In the genomic region with DNA sequence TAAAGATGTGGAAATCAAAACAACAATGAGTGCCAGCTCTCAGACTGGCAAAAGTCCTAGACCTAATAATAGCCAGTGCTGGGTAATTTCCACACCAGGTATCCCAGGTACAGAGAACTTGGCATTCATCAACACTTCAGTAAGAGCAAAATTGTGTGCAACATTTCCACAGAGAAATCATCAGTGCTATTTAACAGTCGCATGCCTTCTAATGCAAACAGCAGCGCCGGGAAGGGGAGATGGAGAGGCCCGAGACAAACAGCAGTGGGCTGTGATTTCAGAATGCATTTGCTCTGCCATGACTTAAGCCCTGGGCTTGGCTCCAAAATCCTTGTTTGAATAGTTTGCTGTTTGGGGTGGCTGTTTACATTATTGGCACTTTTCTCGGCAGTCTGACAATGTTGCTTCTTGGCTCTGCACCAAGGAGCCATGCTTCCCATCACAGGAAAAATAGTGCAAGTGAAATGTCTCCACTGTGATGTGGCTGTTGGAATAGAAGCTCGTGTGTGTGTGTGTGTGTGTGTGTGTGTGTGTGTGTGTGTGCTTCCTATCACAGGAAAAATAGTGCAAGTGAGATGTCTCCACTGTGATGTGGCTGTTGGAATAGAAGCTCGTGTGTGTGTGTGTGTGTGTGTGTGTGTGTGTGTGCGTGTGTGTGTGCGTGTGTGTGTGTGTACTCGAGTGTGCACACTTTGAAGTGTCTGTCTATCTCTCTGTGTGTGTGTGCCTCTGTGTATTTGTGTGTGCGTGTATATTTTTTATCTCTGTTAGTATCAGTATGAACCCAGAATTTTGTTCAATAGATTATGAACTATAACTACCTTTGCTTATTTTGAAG, we compare ENCODE assay signal across 10 mouse cellular contexts.
A peak's percentile ranks its signal among the peaks of the same experiment; 100 is the strongest.
DNase-seq lines count a peak whose midpoint lies in the region; ATAC-seq lines count a peak whose summit lies in the region.
"Had no signal": no experiment of that assay in that cellular context is flagged by ENCODE, and none has a peak within 500 bp of the region (broad histone marks: within the 10 kb centered on the region; RNA-seq: fewer than 3 reads in every experiment).

No protein-coding gene starts in this region.

- H3K9me3 ChIP-seq in heart, embryonic 13.5 days, result no peaks in the 10 kb centered on the region
- H3K9me3 ChIP-seq in forebrain, embryonic 16.5 days (ENCODE audit: control insufficient read depth, low read length), result no peaks in the 10 kb centered on the region
- H3K9me3 ChIP-seq in midbrain, embryonic 15.5 days, result no peaks in the 10 kb centered on the region
- H3K9me3 ChIP-seq: liver, embryonic 13.5 days had no signal

- peak overlapping the region; percentile 52; the same call in 1 of the 2 replicates for H3K27ac ChIP-seq in heart, embryonic 13.5 days (replicated peaks)
- H3K27ac ChIP-seq in forebrain, embryonic 16.5 days (ENCODE audit: low read length), result no peak overlapping the region
- H3K27ac ChIP-seq in midbrain, embryonic 15.5 days, result no peak overlapping the region
- H3K27ac ChIP-seq: liver, embryonic 13.5 days had no signal

- H3K4me2 ChIP-seq in heart, embryonic 13.5 days, result peak overlapping the region; percentile 15; the same call in 1 of the 2 replicates
- H3K4me2 ChIP-seq in forebrain, embryonic 16.5 days (ENCODE audit: low read length), result no peak overlapping the region
- H3K4me2 ChIP-seq in midbrain, embryonic 15.5 days, result no peak overlapping the region
- H3K4me2 ChIP-seq: liver, embryonic 13.5 days had no signal

- H3K27me3 ChIP-seq in heart, embryonic 13.5 days (replicated peaks), result no peaks in the 10 kb centered on the region
- H3K27me3 ChIP-seq in forebrain, embryonic 16.5 days (replicated peaks; ENCODE audit: control insufficient read depth, insufficient read depth, low read length), result 0 out of 2 replicates have a peak, but pooled peaks cover 5% of the 10 kb centered on the region
- no peaks in the 10 kb centered on the region for H3K27me3 ChIP-seq in midbrain, embryonic 15.5 days (replicated peaks)
- H3K27me3 ChIP-seq: CH12.LX; liver, embryonic 13.5 days had no signal

- H3K9ac ChIP-seq in heart, embryonic 13.5 days, result no peak overlapping the region
- H3K9ac ChIP-seq in forebrain, embryonic 16.5 days (replicated peaks; ENCODE audit: low read depth, low read length), result no peak overlapping the region
- H3K9ac ChIP-seq in midbrain, embryonic 15.5 days, result no peak overlapping the region
- H3K9ac ChIP-seq: liver, embryonic 13.5 days had no signal

- H3K36me3 ChIP-seq in heart, embryonic 13.5 days, result no peaks in the 10 kb centered on the region
- H3K36me3 ChIP-seq in forebrain, embryonic 16.5 days (ENCODE audit: control insufficient read depth, insufficient read depth), result no peaks in the 10 kb centered on the region
- no peaks in the 10 kb centered on the region for H3K36me3 ChIP-seq in midbrain, embryonic 15.5 days (replicated peaks)
- H3K36me3 ChIP-seq: liver, embryonic 13.5 days had no signal

- H3K4me3 ChIP-seq in heart, embryonic 13.5 days, result no peak overlapping the region
- no peak overlapping the region for H3K4me3 ChIP-seq in forebrain, embryonic 16.5 days (replicated peaks; ENCODE audit: low read length)
- H3K4me3 ChIP-seq in midbrain, embryonic 15.5 days, result no peak overlapping the region
- H3K4me3 ChIP-seq: liver, embryonic 13.5 days had no signal

- 55% methylated on average over 10 of the region's 11 CpGs for WGBS in heart, embryonic 13.5 days
- WGBS in forebrain, embryonic 16.5 days, result 32% methylated on average over 11 of the region's 11 CpGs
- 63% methylated on average over 11 of the region's 11 CpGs for WGBS in midbrain, embryonic 15.5 days

- H3K4me1 ChIP-seq in heart, embryonic 13.5 days, result 0 out of 2 replicates have a peak, but pooled peaks cover 2% of the 10 kb centered on the region
- peaks cover 6% of the 10 kb centered on the region for H3K4me1 ChIP-seq in forebrain, embryonic 16.5 days (replicated peaks; ENCODE audit: control insufficient read depth, insufficient read depth, low read length)
- H3K4me1 ChIP-seq in midbrain, embryonic 15.5 days, result no peaks in the 10 kb centered on the region
- H3K4me1 ChIP-seq: liver, embryonic 13.5 days had no signal

- no peak for DNase-seq in heart, postnatal 25 days (ENCODE audit: low spot score)
- peak; percentile 81 for DNase-seq in NIH3T3 (ENCODE audit: low read depth)
- peak; percentile 44 for DNase-seq in layer of hippocampus, adult 9-10 months (ENCODE audit: low spot score)
- no peak for DNase-seq in embryo, embryonic 11 days
- no peak for DNase-seq in adrenal gland, adult 2 months
- DNase-seq: liver, embryonic 13.5 days had no signal

- no peak for ATAC-seq in heart, embryonic 13.5 days (ENCODE audit: extremely low read depth, insufficient number of reproducible peaks, low FRiP score, low TSS enrichment)
- ATAC-seq in forebrain, embryonic 16.5 days, result peak; percentile 95
- peak; percentile 83 for ATAC-seq in midbrain, embryonic 15.5 days (replicated peaks)

- intact Hi-C loops in heart, postnatal 25 days (cut with DNase I), result no loop called here

Comparison
In these comparisons a context has a peak if more than half of its experiments do, and no peak if none do; other contexts are left out.
1. DNase-seq: peak in NIH3T3 (single experiment) and layer of hippocampus, adult 9-10 months (single experiment); none in heart, postnatal 25 days (single experiment), embryo, embryonic 11 days (single experiment) and adrenal gland, adult 2 months (single experiment).